Comparison of ENCODE assay signal across 28 mouse cellular contexts in the genomic region with DNA sequence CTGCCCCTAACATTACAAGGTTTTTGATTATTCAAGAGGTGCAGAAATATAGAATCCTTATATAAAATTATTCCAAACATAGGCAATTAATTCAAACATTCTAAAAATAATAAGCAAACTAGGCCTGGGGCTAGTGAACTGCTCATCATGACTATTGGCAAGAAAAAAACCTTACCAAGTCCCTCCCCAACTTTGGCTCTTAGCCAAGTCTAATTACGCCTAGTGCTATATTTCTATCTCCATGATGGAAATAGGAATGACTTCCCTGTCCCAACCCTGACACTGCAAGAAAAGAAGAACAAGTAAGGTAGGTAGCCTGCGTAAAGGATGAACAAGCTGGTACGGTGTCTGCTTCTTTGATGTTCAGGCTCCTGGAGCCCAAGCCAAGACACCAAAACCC. TPM values are rescaled to one million over a fixed set of nuclear protein-coding genes. Genes with fewer than 3 reads are reported as not detected.
"Had no signal": no experiment of that assay in that cellular context is flagged by ENCODE, and none has a peak within 500 bp of the region (broad histone marks: within the 10 kb centered on the region; RNA-seq: fewer than 3 reads in every experiment).

No protein-coding gene starts in this region.

- H3K9ac ChIP-seq: embryonic facial prominence, embryonic 12.5 days; embryonic facial prominence, embryonic 13.5 days; embryonic facial prominence, embryonic 15.5 days; forebrain, embryonic 12.5 days; forebrain, embryonic 15.5 days; forebrain, postnatal 0 days had no signal

- ATAC-seq: forebrain, embryonic 15.5 days; forebrain, embryonic 16.5 days; forebrain, postnatal 0 days had no signal

- H3K9me3 ChIP-seq: embryonic facial prominence, embryonic 10.5 days; embryonic facial prominence, embryonic 12.5 days; embryonic facial prominence, embryonic 13.5 days; embryonic facial prominence, embryonic 15.5 days; forebrain, embryonic 15.5 days; heart, embryonic 10.5 days had no signal

- H3K27me3 ChIP-seq: embryonic facial prominence, embryonic 12.5 days; embryonic facial prominence, embryonic 13.5 days; embryonic facial prominence, embryonic 15.5 days; forebrain, embryonic 12.5 days; forebrain, embryonic 15.5 days had no signal

- DNase-seq: cerebellum, adult 8-10 months; cerebellum, adult 9-10 months; cerebellum, adult 9-11 months; cerebellum, postnatal 14 days; embryo, embryonic 11 days; forebrain, postnatal 0 days; gastrocnemius, adult 2 months; gastrocnemius, postnatal 10 days; gastrocnemius, postnatal 14 days; gastrocnemius, postnatal 25 days; gastrocnemius, postnatal 36 days; heart, adult 18-20 months; heart, adult 2 months had no signal

- H3K4me2 ChIP-seq: embryonic facial prominence, embryonic 12.5 days; embryonic facial prominence, embryonic 13.5 days; embryonic facial prominence, embryonic 15.5 days; forebrain, embryonic 12.5 days; forebrain, embryonic 15.5 days had no signal

- H3K36me3 ChIP-seq: embryonic facial prominence, embryonic 12.5 days had no signal

- H3K27ac ChIP-seq: embryonic facial prominence, embryonic 10.5 days; embryonic facial prominence, embryonic 12.5 days; embryonic facial prominence, embryonic 13.5 days; embryonic facial prominence, embryonic 15.5 days; forebrain, embryonic 10.5 days; forebrain, embryonic 12.5 days; forebrain, embryonic 15.5 days; gastrocnemius, adult 2 months; heart, adult 2 months; heart, embryonic 10.5 days had no signal

- H3K4me3 ChIP-seq: embryonic facial prominence, embryonic 10.5 days; embryonic facial prominence, embryonic 12.5 days; embryonic facial prominence, embryonic 13.5 days; embryonic facial prominence, embryonic 15.5 days; erythroblast, embryonic 14.5 days; forebrain, embryonic 10.5 days; forebrain, embryonic 12.5 days; forebrain, embryonic 15.5 days; gastrocnemius, adult 2 months; heart, adult 2 months; heart, embryonic 10.5 days had no signal

RNA-seq across cellular contexts. Expression of gene Vash1, which starts 24.2 kb away (rescaled TPM):
- polyA plus RNA-seq: erythroblast, embryonic 14.5 days had no signal

RNA-seq across cellular contexts. Expression of gene Lrrc74a, which starts 31.5 kb away (rescaled TPM):
- polyA plus RNA-seq: cortical plate, adult 2 months; embryonic facial prominence, embryonic 10.5 days; embryonic facial prominence, embryonic 11.5 days; embryonic facial prominence, embryonic 12.5 days; embryonic facial prominence, embryonic 13.5 days; embryonic facial prominence, embryonic 14.5 days; embryonic facial prominence, embryonic 15.5 days; erythroblast, embryonic 14.5 days; forebrain, embryonic 10.5 days; forebrain, embryonic 11.5 days; forebrain, embryonic 12.5 days; forebrain, embryonic 15.5 days; forebrain, embryonic 16.5 days; forebrain, postnatal 0 days; frontal cortex, adult 2 months; heart, adult 2 months; heart, embryonic 10.5 days had no signal
